Mouse (Mus musculus) CD4-positive, CD25-positive, alpha-beta regulatory T cell, adult 4 months (primary cell): ENCODE data around the gene Aipl1. TPM values are rescaled to one million over a fixed set of nuclear protein-coding genes. Genes with fewer than 3 reads are reported as not detected.

ENCODE experiments used
- ATAC-seq: one replicate; pipeline ENCODE4 v1.8.0; 2017
- polyA plus RNA-seq, 2 experiments: library from polyadenylated mRNA; unstranded; fragments of 100-300 nt; shearing (Covaris generic); gene quantifications; one replicate each; pipeline ENCODE4 v1.2.1; 2017

Gene Aipl1
- not detected for polyA plus RNA-seq

- ATAC-seq: no peak
These were observed at the start of gene Aipl1 for GRCm38 (mm10) chr11:72037409-72037808. TSS of gene Aipl1 (minus strand) at chr11:72037509.

GRCm38 (mm10) chr11:72086251-72087046, 49.1 kb upstream of the Aipl1 start:
- no peak for ATAC-seq

- no peak for ATAC-seq
These were observed 47.0 kb upstream of the Aipl1 start for GRCm38 (mm10) chr11:72084337-72084736.

GRCm38 (mm10) chr11:72082601-72083000, 45.3 kb upstream of the Aipl1 start:
- no peak for ATAC-seq

- ATAC-seq: no peak
These were observed 43.2 kb upstream of the Aipl1 start for GRCm38 (mm10) chr11:72080461-72080860.

GRCm38 (mm10) chr11:72078647-72079046, 41.3 kb upstream of the Aipl1 start:
- ATAC-seq: no peak

GRCm38 (mm10) chr11:72078056-72078455, 40.7 kb upstream of the Aipl1 start:
- ATAC-seq: no peak

- no peak for ATAC-seq
These were observed 36.9 kb upstream of the Aipl1 start for GRCm38 (mm10) chr11:72074230-72074629.

- ATAC-seq: no peak
These were observed 35.1 kb upstream of the Aipl1 start for GRCm38 (mm10) chr11:72072331-72072905.

GRCm38 (mm10) chr11:72070733-72071132, 33.4 kb upstream of the Aipl1 start:
- no peak for ATAC-seq

GRCm38 (mm10) chr11:72068026-72068425, 30.7 kb upstream of the Aipl1 start:
- no peak for ATAC-seq

- ATAC-seq: no peak
These were observed 30.0 kb upstream of the Aipl1 start for GRCm38 (mm10) chr11:72067326-72067725.

GRCm38 (mm10) chr11:72066330-72066729, 29.0 kb upstream of the Aipl1 start:
- ATAC-seq: no peak

- no peak for ATAC-seq
These were observed 27.8 kb upstream of the Aipl1 start for GRCm38 (mm10) chr11:72065103-72065502.

- ATAC-seq: no peak
These were observed 27.1 kb upstream of the Aipl1 start for GRCm38 (mm10) chr11:72064414-72064813.

GRCm38 (mm10) chr11:72061093-72061620, 23.8 kb upstream of the Aipl1 start:
- no peak for ATAC-seq

- no peak for ATAC-seq
These were observed 23.1 kb upstream of the Aipl1 start for GRCm38 (mm10) chr11:72060416-72060815.

- ATAC-seq: no peak
These were observed 19.9 kb upstream of the Aipl1 start for GRCm38 (mm10) chr11:72057166-72057565.

- ATAC-seq: no peak
These were observed 17.9 kb upstream of the Aipl1 start for GRCm38 (mm10) chr11:72055176-72055575.

- no peak for ATAC-seq
These were observed 15.3 kb upstream of the Aipl1 start for GRCm38 (mm10) chr11:72052636-72053035.

- no peak for ATAC-seq
These were observed 14.9 kb upstream of the Aipl1 start for GRCm38 (mm10) chr11:72052221-72052620.

- no peak for ATAC-seq
These were observed 13.9 kb upstream of the Aipl1 start for GRCm38 (mm10) chr11:72050895-72051858.
